Mouse (Mus musculus): Measurements from ENCODE around the gene Hectd4. TPM values are rescaled to one million over a fixed set of nuclear protein-coding genes. Genes with fewer than 3 reads are reported as not detected.

Hectd4 gene
- polyA plus RNA-seq, 1 experiment from 2014 or later = 26.5 TPM

GRCm38 (mm10) chr5:121397187-121398145 lies 177.4 kb downstream of the Hectd4 start, which contains the start of gene Naa25:
Gene Naa25, plus strand, starts transcription at chr5:121397936.
- ATAC-seq (replicated peaks) = peak; percentile 97
- Histone ChIP-seq H3K36me3 (replicated peaks) (no peaks in the 10 kb centered on the region; the same call in 1 of the 2 replicates), H3K27ac (peak within 1 kb of the TSS; percentile 87), H3K9ac (peak within 1 kb of the TSS; percentile 70), H3K4me2 (peak within 1 kb of the TSS; percentile 81), H3K27me3 (replicated peaks) (no peaks in the 10 kb centered on the region), H3K9me3 (no peaks in the 10 kb centered on the region), H3K4me3 (peak within 1 kb of the TSS; percentile 73), H3K4me1 (peaks cover 24% of the 10 kb centered on the region)
- 9% methylated on average over 53 of the region's 53 CpGs for WGBS

DNA sequence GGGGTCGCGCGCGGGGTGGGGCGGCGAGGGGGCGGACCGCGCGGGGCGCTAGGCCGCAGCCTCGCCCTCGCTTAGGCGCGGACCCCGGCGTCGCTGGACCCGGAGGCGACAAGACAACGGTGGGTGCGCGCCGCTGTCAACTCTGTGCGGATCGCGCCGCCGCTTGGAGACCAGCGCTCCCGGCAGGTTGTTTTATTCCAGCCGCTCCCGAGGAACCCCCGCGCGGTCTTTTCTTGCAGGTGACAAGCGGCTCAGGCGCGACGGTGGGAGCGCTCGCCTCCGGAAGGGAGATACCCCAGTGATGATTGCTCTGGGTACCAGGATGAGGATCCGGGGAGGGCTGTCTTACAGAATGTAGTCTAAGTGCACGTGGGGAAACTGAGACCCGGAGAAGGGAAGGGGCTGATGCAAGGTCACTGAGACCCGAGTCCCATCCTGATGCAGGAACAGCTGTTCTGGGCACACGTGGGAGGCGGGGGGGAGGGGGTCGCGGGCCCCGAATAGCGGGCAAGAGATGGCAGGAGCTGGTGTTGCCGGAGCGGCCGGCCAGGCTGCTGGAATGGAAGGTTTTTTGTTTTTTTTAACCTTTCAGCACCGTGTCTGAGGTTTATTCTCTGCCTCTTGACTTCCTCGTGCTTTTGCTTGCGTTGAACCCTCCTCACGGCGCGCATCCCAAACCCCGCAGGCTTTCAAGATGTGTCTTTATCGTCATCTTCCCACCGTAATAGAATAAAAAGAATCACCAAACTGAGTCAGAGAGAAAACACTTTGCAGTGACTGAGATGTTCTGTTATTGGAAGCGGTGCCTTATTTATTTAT lies 178.3 kb downstream of the Hectd4 start:
- peak; percentile 77 for ATAC-seq (replicated peaks)
- H3K4me2 ChIP-seq = peak overlapping the region; percentile 81

GRCm38 (mm10) chr5:121398965-121399462 lies 179.0 kb downstream of the Hectd4 start:
- ATAC-seq (replicated peaks) = no peak
- Histone ChIP-seq H3K4me3 (peak overlapping the region; percentile 73), H3K9me3 (no peaks in the 10 kb centered on the region), H3K36me3 (replicated peaks) (no peaks in the 10 kb centered on the region; the same call in 1 of the 2 replicates), H3K9ac (peak overlapping the region; percentile 70), H3K4me1 (peaks cover 24% of the 10 kb centered on the region), H3K27me3 (replicated peaks) (no peaks in the 10 kb centered on the region), H3K27ac (no peak overlapping the region), H3K4me2 (peak overlapping the region; percentile 81)
- WGBS = 57% methylated on average over 9 of the region's 9 CpGs

More for the DNA sequence above, 178.3 kb downstream of the Hectd4 start:
- peak overlapping the region; percentile 73 for H3K4me3 ChIP-seq
- no peaks in the 10 kb centered on the region for H3K9me3 ChIP-seq
- peaks cover 24% of the 10 kb centered on the region for H3K4me1 ChIP-seq
- peak overlapping the region; percentile 70 for H3K9ac ChIP-seq
- under 1% methylated on average over 66 of the region's 67 CpGs for WGBS
- H3K36me3 ChIP-seq (replicated peaks) = no peaks in the 10 kb centered on the region; the same call in 1 of the 2 replicates
- no peaks in the 10 kb centered on the region for H3K27me3 ChIP-seq (replicated peaks)
- H3K27ac ChIP-seq = peak overlapping the region; percentile 80

- Histone ChIP-seq H3K27me3 (replicated peaks) (no peaks in the 10 kb centered on the region), H3K27ac (no peak overlapping the region), H3K36me3 (replicated peaks) (no peaks in the 10 kb centered on the region; the same call in 1 of the 2 replicates), H3K4me3 (no peak overlapping the region), H3K4me1 (peaks cover 24% of the 10 kb centered on the region), H3K9me3 (no peaks in the 10 kb centered on the region), H3K4me2 (peak overlapping the region; percentile 81), H3K9ac (no peak overlapping the region)
- WGBS = 90% methylated on average over 5 of the region's 5 CpGs
- ATAC-seq (replicated peaks) = no peak
Observed at GRCm38 (mm10) chr5:121399540-121399939, 179.5 kb downstream of the Hectd4 start.

- 73% methylated on average over 5 of the region's 5 CpGs for WGBS
- Histone ChIP-seq H3K4me1 (peaks cover 24% of the 10 kb centered on the region), H3K4me3 (no peak overlapping the region), H3K4me2 (no peak overlapping the region), H3K36me3 (replicated peaks) (no peaks in the 10 kb centered on the region; the same call in 1 of the 2 replicates), H3K9ac (no peak overlapping the region), H3K27ac (no peak overlapping the region), H3K27me3 (replicated peaks) (no peaks in the 10 kb centered on the region), H3K9me3 (no peaks in the 10 kb centered on the region)
- ATAC-seq (replicated peaks) = no peak
Observed at GRCm38 (mm10) chr5:121400064-121400463, 180.0 kb downstream of the Hectd4 start.

DNA sequence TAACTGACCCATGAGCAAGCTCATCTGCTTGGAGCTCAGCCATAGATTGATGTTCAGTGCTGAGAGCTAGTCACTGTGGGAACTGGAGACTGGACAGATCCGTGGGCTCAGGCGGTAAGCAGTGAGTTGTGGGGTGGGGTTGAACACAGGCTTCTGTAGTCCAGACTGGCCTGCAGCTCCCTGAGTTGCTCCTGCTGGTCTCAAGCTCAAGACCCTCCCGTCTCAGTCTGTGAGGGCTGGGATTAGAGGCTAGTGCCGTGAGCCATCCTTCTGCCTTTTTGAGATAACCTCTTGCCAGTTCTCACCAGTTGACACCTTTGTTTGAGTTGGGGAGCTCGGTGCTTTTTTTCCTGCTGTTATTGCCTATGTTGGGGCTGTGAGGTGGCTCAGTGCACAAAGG lies 180.8 kb downstream of the Hectd4 start:
- no peak for ATAC-seq (replicated peaks)
- no peaks in the 10 kb centered on the region; the same call in 1 of the 2 replicates for H3K36me3 ChIP-seq (replicated peaks)
- 85% methylated on average over 5 of the region's 5 CpGs for WGBS
- no peak overlapping the region for H3K4me3 ChIP-seq
- H3K27me3 ChIP-seq (replicated peaks) = no peaks in the 10 kb centered on the region
- peaks cover 24% of the 10 kb centered on the region for H3K4me1 ChIP-seq
- H3K9me3 ChIP-seq = no peaks in the 10 kb centered on the region
- no peak overlapping the region for H3K9ac ChIP-seq
- no peak overlapping the region for H3K4me2 ChIP-seq
- H3K27ac ChIP-seq = no peak overlapping the region

- Histone ChIP-seq H3K27ac (no peak overlapping the region), H3K9ac (no peak overlapping the region), H3K4me3 (no peak overlapping the region), H3K36me3 (replicated peaks) (peaks cover 5% of the 10 kb centered on the region; the same call in 1 of the 2 replicates), H3K4me1 (no peaks in the 10 kb centered on the region), H3K27me3 (replicated peaks) (no peaks in the 10 kb centered on the region), H3K9me3 (no peaks in the 10 kb centered on the region), H3K4me2 (no peak overlapping the region)
- WGBS = 89% methylated on average over 8 of the region's 8 CpGs
- ATAC-seq (replicated peaks) = no peak
Observed at GRCm38 (mm10) chr5:121407856-121408255, 187.8 kb downstream of the Hectd4 start.

DNA sequence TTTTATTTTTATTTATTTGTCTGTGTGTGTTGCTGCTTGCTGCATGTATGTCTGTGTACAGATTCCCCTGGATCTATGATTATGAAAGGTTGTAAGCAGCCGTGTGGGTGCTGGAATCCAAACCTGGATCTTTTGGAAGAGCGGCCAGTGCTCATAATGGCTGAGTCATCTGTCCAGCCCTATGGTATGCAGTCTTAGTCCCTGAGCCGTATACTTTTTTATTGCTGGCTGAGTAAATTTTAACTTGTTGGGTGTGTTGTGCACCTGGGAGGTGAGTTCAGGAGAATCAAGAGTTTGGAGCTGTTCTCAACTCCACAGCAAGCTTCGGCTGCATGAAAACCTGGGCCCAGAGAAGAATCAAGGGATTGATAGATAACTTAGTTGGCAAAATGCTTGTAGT lies 191.0 kb downstream of the Hectd4 start:
- no peaks in the 10 kb centered on the region for H3K9me3 ChIP-seq
- 94% methylated on average over 4 of the region's 4 CpGs for WGBS
- H3K36me3 ChIP-seq (replicated peaks) = peaks cover 29% of the 10 kb centered on the region; the same call in 1 of the 2 replicates
- H3K4me3 ChIP-seq = no peak overlapping the region
- H3K9ac ChIP-seq = no peak overlapping the region
- H3K27me3 ChIP-seq (replicated peaks) = no peaks in the 10 kb centered on the region
- H3K27ac ChIP-seq = no peak overlapping the region
- H3K4me2 ChIP-seq = no peak overlapping the region
- no peak for ATAC-seq (replicated peaks)
- H3K4me1 ChIP-seq = no peaks in the 10 kb centered on the region

Other genes starting within 250 kb of the Hectd4 start
- gene Rph3a, start 210.1 kb upstream of the Hectd4 start, polyA plus RNA-seq (2015; fragmentation: Nextera tagmentation; extraction: Ambion mirVana) = 27.9 and 30.7 TPM in 2 replicates
- gene Ptpn11, start 28.8 kb upstream of the Hectd4 start, polyA plus RNA-seq (2015; fragmentation: Nextera tagmentation; extraction: Ambion mirVana) = 23.7 and 24.7 TPM in 2 replicates
- gene Rpl6, start 15.7 kb upstream of the Hectd4 start, polyA plus RNA-seq (2015; fragmentation: Nextera tagmentation; extraction: Ambion mirVana) = 336 and 343 TPM in 2 replicates
- gene Trafd1, start 165.4 kb downstream of the Hectd4 start, polyA plus RNA-seq (2015; fragmentation: Nextera tagmentation; extraction: Ambion mirVana) = 144 and 150 TPM in 2 replicates
- 53.2 and 56.6 TPM in 2 replicates for gene Naa25, start 177.7 kb downstream of the Hectd4 start, polyA plus RNA-seq (2015; fragmentation: Nextera tagmentation; extraction: Ambion mirVana)
- gene Tmem116, start 231.7 kb downstream of the Hectd4 start, polyA plus RNA-seq (2015; fragmentation: Nextera tagmentation; extraction: Ambion mirVana) = 1.9 and 2.2 TPM in 2 replicates
- 167 and 195 TPM in 2 replicates for gene Erp29, start 232.3 kb downstream of the Hectd4 start, polyA plus RNA-seq (2015; fragmentation: Nextera tagmentation; extraction: Ambion mirVana)

All from midbrain, embryonic 15.5 days (tissue).